In the genomic region with DNA sequence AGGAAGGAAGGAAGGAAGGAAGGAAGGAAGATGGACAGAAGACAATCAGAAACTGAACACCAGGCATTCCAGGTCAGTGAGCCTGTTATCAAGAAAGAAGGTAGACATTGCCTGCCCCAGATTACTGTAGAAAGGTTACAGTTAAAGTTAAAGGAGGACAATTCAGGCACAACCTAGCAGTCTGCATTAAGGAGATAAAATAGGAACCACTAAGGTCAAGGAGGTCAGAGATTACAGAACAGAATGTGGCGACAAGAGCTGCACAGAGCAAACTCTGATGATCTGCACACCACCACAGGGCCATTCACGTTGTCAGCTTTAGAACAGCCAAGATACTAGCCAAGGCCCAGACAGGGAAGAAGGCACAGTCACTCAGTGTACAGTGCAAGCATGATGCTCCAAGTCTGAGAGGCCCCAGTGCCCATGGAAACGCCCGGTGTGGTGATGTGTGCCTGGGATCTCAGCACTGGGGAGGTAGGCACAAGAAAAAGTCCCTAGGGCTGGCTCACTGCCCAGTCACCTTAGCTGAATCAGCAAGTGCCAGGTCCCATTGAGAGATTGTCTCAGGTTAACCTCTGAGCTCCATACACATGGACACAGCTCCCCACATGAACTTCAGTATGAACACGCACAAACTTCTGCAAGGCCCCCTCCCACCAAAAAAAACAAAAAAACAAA, we compare ENCODE assay signal across 13 mouse cellular contexts. TPM values are rescaled to one million over a fixed set of nuclear protein-coding genes. Genes with fewer than 3 reads are reported as not detected.
DNase-seq lines count a peak whose midpoint lies in the region; ATAC-seq and TF ChIP-seq lines count a peak whose summit lies in the region.
"Had no signal": no experiment of that assay in that cellular context is flagged by ENCODE, and none has a peak within 500 bp of the region (broad histone marks: within the 10 kb centered on the region; RNA-seq: fewer than 3 reads in every experiment).

No protein-coding gene starts in this region.

- DNase-seq in forebrain, postnatal 0 days, result no peak
- DNase-seq in spleen, adult 12 weeks (ENCODE audit: low spot score), result peak; percentile 8
- no peak for DNase-seq in spleen, adult 18-20 months
- no peak for DNase-seq in liver, embryonic 11.5 days (ENCODE audit: low spot score)
- DNase-seq in right cerebral cortex, adult 18-20 months, result no peak
- DNase-seq in thymus, postnatal 25 days, result no peak
- no peak for DNase-seq in heart, adult 9 months (ENCODE audit: low spot score in 2 of 2)
- DNase-seq: lung, adult 18-20 months; thymus, postnatal 36 days had no signal

- 91% methylated on average over 5 of the region's 5 CpGs for WGBS in forebrain, embryonic 15.5 days
- WGBS in forebrain, postnatal 0 days, result 91% methylated on average over 5 of the region's 5 CpGs
- WGBS in liver, embryonic 11.5 days, result 71% methylated on average over 5 of the region's 5 CpGs

- no peak overlapping the region for H3K27ac ChIP-seq in forebrain, embryonic 15.5 days (replicated peaks)
- H3K27ac ChIP-seq in forebrain, postnatal 0 days (ENCODE audit: low read depth, low read length), result no peak overlapping the region
- H3K27ac ChIP-seq in liver, embryonic 11.5 days (ENCODE audit: low read depth, low read length), result no peak overlapping the region
- H3K27ac ChIP-seq: forebrain, embryonic 12.5 days; midbrain, embryonic 15.5 days had no signal

- peaks cover 32% of the 10 kb centered on the region for H3K36me3 ChIP-seq in forebrain, embryonic 15.5 days
- H3K36me3 ChIP-seq in forebrain, postnatal 0 days (ENCODE audit: insufficient read depth), result peaks cover 21% of the 10 kb centered on the region; the same call in 1 of the 2 replicates
- peaks cover 10% of the 10 kb centered on the region; the same call in 1 of the 2 replicates for H3K36me3 ChIP-seq in liver, embryonic 11.5 days (ENCODE audit: control insufficient read depth, insufficient read depth, low read length)
- H3K36me3 ChIP-seq: midbrain, embryonic 15.5 days had no signal

- H3K4me3 ChIP-seq in forebrain, embryonic 15.5 days, result no peak overlapping the region
- H3K4me3 ChIP-seq in forebrain, postnatal 0 days (ENCODE audit: low read depth, low read length), result no peak overlapping the region
- H3K4me3 ChIP-seq in liver, embryonic 11.5 days (ENCODE audit: low read depth, low read length), result no peak overlapping the region
- H3K4me3 ChIP-seq: forebrain, embryonic 12.5 days; midbrain, embryonic 15.5 days had no signal

- TF ChIP-seq CTCF in forebrain, postnatal 0 days (IDR thresholded peaks at IDR 0.05; ENCODE audit: low read depth), result no peak

- no peaks in the 10 kb centered on the region for H3K4me1 ChIP-seq in forebrain, embryonic 15.5 days
- no peaks in the 10 kb centered on the region for H3K4me1 ChIP-seq in forebrain, postnatal 0 days (ENCODE audit: insufficient read depth)
- 0 out of 2 replicates have a peak, but pooled peaks cover 2% of the 10 kb centered on the region for H3K4me1 ChIP-seq in liver, embryonic 11.5 days (replicated peaks; ENCODE audit: control insufficient read depth, insufficient read depth, low read length)
- H3K4me1 ChIP-seq: forebrain, embryonic 12.5 days; midbrain, embryonic 15.5 days had no signal

- H3K27me3 ChIP-seq in forebrain, embryonic 15.5 days, result no peaks in the 10 kb centered on the region
- no peaks in the 10 kb centered on the region for H3K27me3 ChIP-seq in forebrain, postnatal 0 days (ENCODE audit: insufficient read depth, low read length)
- H3K27me3 ChIP-seq in liver, embryonic 11.5 days (replicated peaks; ENCODE audit: control insufficient read depth, insufficient read depth, low read length), result no peaks in the 10 kb centered on the region
- H3K27me3 ChIP-seq: forebrain, embryonic 12.5 days; midbrain, embryonic 15.5 days had no signal

- H3K9ac ChIP-seq in forebrain, embryonic 15.5 days (replicated peaks), result no peak overlapping the region
- no peak overlapping the region for H3K9ac ChIP-seq in forebrain, postnatal 0 days
- no peak overlapping the region for H3K9ac ChIP-seq in liver, embryonic 11.5 days (ENCODE audit: low read depth, low read length)
- H3K9ac ChIP-seq: forebrain, embryonic 12.5 days; midbrain, embryonic 15.5 days had no signal

- ATAC-seq in forebrain, embryonic 15.5 days (replicated peaks), result 0 out of 2 replicates have a peak, but pooled peaks have one; percentile 35
- no peak for ATAC-seq in forebrain, postnatal 0 days
- peak; percentile 89 for ATAC-seq in liver, embryonic 11.5 days (replicated peaks; ENCODE audit: low FRiP score)
- ATAC-seq: midbrain, embryonic 15.5 days had no signal

- no peak overlapping the region for H3K4me2 ChIP-seq in forebrain, embryonic 15.5 days (replicated peaks)
- no peak overlapping the region for H3K4me2 ChIP-seq in forebrain, postnatal 0 days (ENCODE audit: low read depth)
- no peak overlapping the region for H3K4me2 ChIP-seq in liver, embryonic 11.5 days
- H3K4me2 ChIP-seq: forebrain, embryonic 12.5 days; heart, embryonic 11.5 days; midbrain, embryonic 15.5 days had no signal

- H3K9me3 ChIP-seq in forebrain, embryonic 15.5 days, result no peaks in the 10 kb centered on the region
- no peaks in the 10 kb centered on the region for H3K9me3 ChIP-seq in forebrain, postnatal 0 days (ENCODE audit: low read length)
- H3K9me3 ChIP-seq in liver, embryonic 11.5 days (ENCODE audit: control insufficient read depth, low read length), result no peaks in the 10 kb centered on the region
- H3K9me3 ChIP-seq: forebrain, embryonic 12.5 days; midbrain, embryonic 15.5 days had no signal

RNA-seq across cellular contexts. Expression of gene Srek1, which starts 38.9 kb away (rescaled TPM):
- 77.4 and 83.3 TPM in 2 replicates for polyA plus RNA-seq in forebrain, embryonic 15.5 days (2015; fragmentation: Nextera tagmentation; extraction: Ambion mirVana)
- total RNA-seq in forebrain, postnatal 0 days (2014; rRNA removed), result 40.6 and 48.2 TPM in 2 replicates
- 15.7 and 35.1 TPM in 2 replicates for polyA plus RNA-seq in forebrain, postnatal 0 days (2015; fragmentation: Nextera tagmentation; extraction: Ambion mirVana)
- polyA plus RNA-seq in liver, embryonic 11.5 days (2014; fragmentation: Nextera tagmentation; extraction: Ambion mirVana), result 61.7 and 68.4 TPM in 2 replicates
